Mouse (Mus musculus): ENCODE data around the gene Atp6v0a1. TPM values are rescaled to one million over a fixed set of nuclear protein-coding genes. Genes with fewer than 3 reads are reported as not detected.

Gene Atp6v0a1
- polyA plus RNA-seq, 1 experiment, result 43.7 TPM

GRCm38 (mm10) chr11:100975241-100975640 is 34.0 kb upstream of the Atp6v0a1 start:
- Histone ChIP-seq H3K4me3 (ENCODE audit: insufficient read depth, low read length) (no peak overlapping the region), H3K4me1 (ENCODE audit: control insufficient read depth, insufficient read depth, low read length) (peaks cover 11% of the 10 kb centered on the region), H3K27ac (ENCODE audit: insufficient read depth, low read length) (peak overlapping the region; percentile 61; the same call in 1 of the 2 replicates)
- no peak for TF ChIP-seq CTCF (IDR thresholded peaks at IDR 0.05; ENCODE audit: borderline replicate concordance, insufficient read depth, low read length)
- no peak for TF ChIP-seq POLR2A (IDR thresholded peaks at IDR 0.05; ENCODE audit: low read depth, low read length)

- H3K4me3 ChIP-seq (ENCODE audit: insufficient read depth, low read length), result no peak overlapping the region
- peaks cover 7% of the 10 kb centered on the region for H3K4me1 ChIP-seq (ENCODE audit: control insufficient read depth, insufficient read depth, low read length)
- TF ChIP-seq POLR2A (IDR thresholded peaks at IDR 0.05; ENCODE audit: low read depth, low read length) (no peak), CTCF (IDR thresholded peaks at IDR 0.05; ENCODE audit: borderline replicate concordance, insufficient read depth, low read length) (no peak)
- H3K27ac ChIP-seq (ENCODE audit: insufficient read depth, low read length), result peak overlapping the region; percentile 62
Measured at GRCm38 (mm10) chr11:100979887-100980286, 29.4 kb upstream of the Atp6v0a1 start.

- H3K4me3 ChIP-seq (ENCODE audit: insufficient read depth, low read length), result no peak overlapping the region
- H3K27ac ChIP-seq (ENCODE audit: insufficient read depth, low read length), result peak overlapping the region; percentile 31
- peaks cover 4% of the 10 kb centered on the region; the same call in 1 of the 2 replicates for H3K4me1 ChIP-seq (ENCODE audit: control insufficient read depth, insufficient read depth, low read length)
- TF ChIP-seq POLR2A (IDR thresholded peaks at IDR 0.05; ENCODE audit: low read depth, low read length) (no peak), CTCF (IDR thresholded peaks at IDR 0.05; ENCODE audit: borderline replicate concordance, insufficient read depth, low read length) (no peak)
Measured at GRCm38 (mm10) chr11:100980438-100980837, 28.8 kb upstream of the Atp6v0a1 start.

- TF ChIP-seq CTCF (IDR thresholded peaks at IDR 0.05; ENCODE audit: borderline replicate concordance, insufficient read depth, low read length), result no peak
- no peak for TF ChIP-seq POLR2A (IDR thresholded peaks at IDR 0.05; ENCODE audit: low read depth, low read length)
- H3K27ac ChIP-seq (ENCODE audit: insufficient read depth, low read length), result no peak overlapping the region
- no peak overlapping the region for H3K4me3 ChIP-seq (ENCODE audit: insufficient read depth, low read length)
- H3K4me1 ChIP-seq (ENCODE audit: control insufficient read depth, insufficient read depth, low read length), result peaks cover 4% of the 10 kb centered on the region; the same call in 1 of the 2 replicates
Measured at GRCm38 (mm10) chr11:100981236-100981635, 28.0 kb upstream of the Atp6v0a1 start.

- Histone ChIP-seq H3K27ac (ENCODE audit: insufficient read depth, low read length) (no peak overlapping the region), H3K4me3 (ENCODE audit: insufficient read depth, low read length) (no peak overlapping the region), H3K4me1 (ENCODE audit: control insufficient read depth, insufficient read depth, low read length) (peaks cover 4% of the 10 kb centered on the region; the same call in 1 of the 2 replicates)
- TF ChIP-seq CTCF (IDR thresholded peaks at IDR 0.05; ENCODE audit: borderline replicate concordance, insufficient read depth, low read length) (no peak), POLR2A (IDR thresholded peaks at IDR 0.05; ENCODE audit: low read depth, low read length) (no peak)
Measured at GRCm38 (mm10) chr11:100982087-100982486, 27.2 kb upstream of the Atp6v0a1 start.

GRCm38 (mm10) chr11:100983125-100983777 is 26.0 kb upstream of the Atp6v0a1 start:
- peaks cover 4% of the 10 kb centered on the region; the same call in 1 of the 2 replicates for H3K4me1 ChIP-seq (ENCODE audit: control insufficient read depth, insufficient read depth, low read length)
- no peak overlapping the region for H3K27ac ChIP-seq (ENCODE audit: insufficient read depth, low read length)
- TF ChIP-seq CTCF (IDR thresholded peaks at IDR 0.05; ENCODE audit: borderline replicate concordance, insufficient read depth, low read length) (peak; percentile 93), POLR2A (IDR thresholded peaks at IDR 0.05; ENCODE audit: low read depth, low read length) (no peak)
- H3K4me3 ChIP-seq (ENCODE audit: insufficient read depth, low read length), result peak overlapping the region; percentile 25; the same call in 1 of the 2 replicates

GRCm38 (mm10) chr11:100983778-100984131 is 25.5 kb upstream of the Atp6v0a1 start:
- Histone ChIP-seq H3K27ac (ENCODE audit: insufficient read depth, low read length) (no peak overlapping the region), H3K4me1 (ENCODE audit: control insufficient read depth, insufficient read depth, low read length) (peaks cover 4% of the 10 kb centered on the region; the same call in 1 of the 2 replicates), H3K4me3 (ENCODE audit: insufficient read depth, low read length) (no peak overlapping the region)
- TF ChIP-seq POLR2A (IDR thresholded peaks at IDR 0.05; ENCODE audit: low read depth, low read length), result no peak
- no peak for TF ChIP-seq CTCF (IDR thresholded peaks at IDR 0.05; ENCODE audit: borderline replicate concordance, insufficient read depth, low read length)

GRCm38 (mm10) chr11:100985607-100986006 is 23.6 kb upstream of the Atp6v0a1 start:
- no peak overlapping the region for H3K27ac ChIP-seq (ENCODE audit: insufficient read depth, low read length)
- H3K4me3 ChIP-seq (ENCODE audit: insufficient read depth, low read length), result no peak overlapping the region
- TF ChIP-seq POLR2A (IDR thresholded peaks at IDR 0.05; ENCODE audit: low read depth, low read length), result no peak
- TF ChIP-seq CTCF (IDR thresholded peaks at IDR 0.05; ENCODE audit: borderline replicate concordance, insufficient read depth, low read length), result peak; percentile 41; the same call in 1 of the 2 replicates
- H3K4me1 ChIP-seq (ENCODE audit: control insufficient read depth, insufficient read depth, low read length), result no peaks in the 10 kb centered on the region

- Histone ChIP-seq H3K4me1 (ENCODE audit: control insufficient read depth, insufficient read depth, low read length) (no peaks in the 10 kb centered on the region), H3K27ac (ENCODE audit: insufficient read depth, low read length) (no peak overlapping the region), H3K4me3 (ENCODE audit: insufficient read depth, low read length) (no peak overlapping the region)
- TF ChIP-seq CTCF (IDR thresholded peaks at IDR 0.05; ENCODE audit: borderline replicate concordance, insufficient read depth, low read length) (no peak), POLR2A (IDR thresholded peaks at IDR 0.05; ENCODE audit: low read depth, low read length) (no peak)
Measured at GRCm38 (mm10) chr11:100988674-100989073, 20.6 kb upstream of the Atp6v0a1 start.

- H3K4me1 ChIP-seq (ENCODE audit: control insufficient read depth, insufficient read depth, low read length), result no peaks in the 10 kb centered on the region
- no peak overlapping the region for H3K27ac ChIP-seq (ENCODE audit: insufficient read depth, low read length)
- H3K4me3 ChIP-seq (ENCODE audit: insufficient read depth, low read length), result no peak overlapping the region
- no peak for TF ChIP-seq POLR2A (IDR thresholded peaks at IDR 0.05; ENCODE audit: low read depth, low read length)
- no peak for TF ChIP-seq CTCF (IDR thresholded peaks at IDR 0.05; ENCODE audit: borderline replicate concordance, insufficient read depth, low read length)
Measured at GRCm38 (mm10) chr11:100989666-100990065, 19.6 kb upstream of the Atp6v0a1 start.
